Mouse (Mus musculus) liver, adult (tissue): ENCODE data around the gene Lrtm1.

Experiments
- GATA4 ChIP-seq: IDR thresholded peaks from 2 replicates; pipeline ENCODE4 v1.6.1; 2014; ENCODE audit warnings: mild to moderate bottlenecking, low read length; ENCODE audit not compliant: insufficient replicate concordance

The Lrtm1 gene

DNA sequence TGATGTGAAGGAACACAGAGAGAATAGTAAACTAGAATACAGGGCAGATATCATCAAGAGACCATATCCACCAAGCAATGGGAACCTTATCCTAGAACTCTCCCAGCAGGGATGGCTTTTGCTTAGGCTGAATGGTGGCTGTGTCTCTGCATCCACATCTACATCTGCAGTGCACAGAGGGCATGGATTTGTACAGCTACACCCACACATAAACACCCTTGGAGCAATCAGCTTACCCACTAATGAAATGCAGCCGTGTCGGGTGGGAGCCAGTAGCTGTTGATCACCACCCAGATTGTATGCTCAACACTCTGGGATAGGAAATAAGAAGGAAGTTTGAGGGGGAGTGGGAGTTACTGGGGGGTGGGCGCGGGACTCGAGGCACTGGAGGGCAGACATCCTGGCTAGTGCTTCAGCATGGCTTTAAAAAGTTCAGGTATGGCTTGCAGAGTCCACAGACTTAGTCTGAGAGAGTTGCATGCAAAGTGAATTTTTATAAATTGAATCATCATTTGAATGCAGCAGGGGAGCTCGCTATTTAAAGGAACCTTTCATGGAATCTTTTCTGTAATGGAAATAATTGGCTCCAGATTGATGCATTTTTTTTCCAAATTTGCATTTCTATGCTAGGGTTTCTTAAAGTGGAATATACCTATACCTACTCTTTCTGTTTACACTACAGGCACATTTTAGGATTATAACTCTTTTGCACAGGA is 10.5 kb downstream of the Lrtm1 start:
- TF ChIP-seq GATA4: no peak

DNA sequence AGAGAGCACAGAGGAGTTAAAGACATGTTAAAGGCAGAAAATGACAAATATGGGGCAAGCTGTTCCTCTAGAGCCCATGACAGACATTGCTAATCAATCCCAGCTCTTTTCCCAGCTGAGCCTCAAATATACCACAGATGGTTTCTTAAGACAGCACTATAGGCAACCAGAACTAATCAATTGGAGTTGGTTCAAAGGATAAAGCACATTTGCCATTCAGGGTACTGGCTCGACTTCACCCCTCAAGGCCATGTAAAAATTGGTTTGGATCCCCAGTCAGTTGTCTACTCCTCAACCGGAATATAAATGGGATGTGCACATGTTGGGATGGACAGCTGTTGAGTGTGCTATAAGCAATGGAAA is 11.1 kb downstream of the Lrtm1 start:
- no peak for TF ChIP-seq GATA4

DNA sequence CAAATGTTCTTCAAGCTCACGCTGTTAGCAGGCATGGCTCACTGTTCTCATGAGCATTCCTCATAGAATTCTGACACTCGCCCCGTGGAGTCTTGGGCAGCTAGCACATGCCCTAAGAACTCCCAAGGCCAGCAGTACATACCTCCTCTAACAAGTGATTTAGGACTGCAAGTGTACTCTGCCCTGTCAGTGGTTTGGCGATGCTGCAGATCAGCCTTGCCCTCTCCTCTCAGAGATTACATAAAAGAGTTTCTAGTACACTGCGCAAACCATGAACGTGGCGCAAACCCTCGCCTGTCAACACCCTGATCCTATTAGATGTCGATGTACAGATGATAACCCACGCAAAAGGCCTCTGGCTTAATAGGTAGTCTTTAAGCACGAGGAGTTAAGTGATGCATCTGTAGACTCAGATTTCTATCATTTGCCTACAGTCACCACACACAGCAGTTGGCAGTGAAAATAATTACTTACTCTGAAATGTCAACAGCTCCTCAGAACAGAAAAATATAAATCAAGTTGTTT is 11.9 kb downstream of the Lrtm1 start:
- no peak for TF ChIP-seq GATA4

DNA sequence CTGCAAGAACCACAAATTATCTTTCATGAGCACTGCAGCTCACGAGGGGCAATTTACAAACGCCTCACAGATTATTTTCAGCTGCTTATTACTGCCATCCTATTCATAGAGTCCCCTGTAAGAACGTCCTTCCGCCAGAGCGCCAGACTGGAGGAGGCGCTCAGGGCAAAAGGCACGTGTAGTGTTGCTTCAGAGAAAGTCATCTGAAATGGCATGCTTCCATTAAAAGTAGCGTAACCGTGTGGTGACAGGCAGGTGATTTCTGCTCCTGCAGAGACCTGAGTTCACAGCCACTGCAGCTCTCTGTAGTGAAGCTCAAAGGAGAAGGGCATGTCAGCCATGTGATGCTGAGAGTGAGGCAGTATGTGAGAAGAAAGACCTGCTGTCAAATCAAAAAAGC is 12.5 kb downstream of the Lrtm1 start:
- no peak for TF ChIP-seq GATA4

DNA sequence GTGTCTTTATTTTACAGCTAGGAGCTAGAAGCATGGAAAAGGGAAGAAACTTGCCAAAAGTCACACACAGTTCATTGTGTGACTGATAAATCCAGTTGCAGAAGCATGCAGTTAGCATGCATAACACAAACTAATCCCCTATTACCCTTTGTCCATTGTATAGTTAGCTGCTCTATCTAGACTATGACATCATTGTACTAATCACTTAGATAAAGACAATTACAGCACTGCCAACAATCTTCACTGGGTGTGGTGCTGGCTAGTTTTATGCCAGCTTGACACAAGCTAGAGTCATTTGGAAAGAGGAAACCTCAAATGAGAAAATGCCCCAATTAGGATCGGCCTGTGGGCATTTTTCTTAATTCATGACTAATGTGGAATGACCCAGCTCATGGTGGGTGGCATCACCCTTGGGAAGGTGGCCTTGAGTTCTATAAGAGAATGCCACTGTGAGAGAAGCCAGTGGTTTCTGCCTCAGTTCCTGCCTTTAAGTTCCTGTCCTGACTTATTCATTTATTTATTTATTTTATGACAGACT is 13.9 kb downstream of the Lrtm1 start:
- TF ChIP-seq GATA4: no peak

DNA sequence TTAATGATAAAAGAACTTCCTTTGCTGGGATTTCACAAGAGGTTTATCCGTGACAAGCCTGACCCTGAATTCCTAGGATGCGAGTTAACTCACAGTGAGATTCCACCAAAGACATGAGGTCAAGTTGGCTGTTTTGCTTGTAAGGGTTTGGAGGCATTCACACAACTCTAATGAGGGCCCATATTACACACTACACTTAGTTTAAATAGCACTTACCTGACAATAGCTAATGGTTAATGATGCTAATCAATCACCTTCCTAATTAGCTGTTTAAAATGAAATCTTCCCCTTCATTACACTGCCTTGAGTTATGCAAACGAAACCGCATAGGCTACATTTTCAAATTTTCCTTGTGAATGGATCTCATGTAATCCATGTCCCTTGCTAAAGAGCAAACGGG is 20.2 kb downstream of the Lrtm1 start:
- no peak for TF ChIP-seq GATA4

DNA sequence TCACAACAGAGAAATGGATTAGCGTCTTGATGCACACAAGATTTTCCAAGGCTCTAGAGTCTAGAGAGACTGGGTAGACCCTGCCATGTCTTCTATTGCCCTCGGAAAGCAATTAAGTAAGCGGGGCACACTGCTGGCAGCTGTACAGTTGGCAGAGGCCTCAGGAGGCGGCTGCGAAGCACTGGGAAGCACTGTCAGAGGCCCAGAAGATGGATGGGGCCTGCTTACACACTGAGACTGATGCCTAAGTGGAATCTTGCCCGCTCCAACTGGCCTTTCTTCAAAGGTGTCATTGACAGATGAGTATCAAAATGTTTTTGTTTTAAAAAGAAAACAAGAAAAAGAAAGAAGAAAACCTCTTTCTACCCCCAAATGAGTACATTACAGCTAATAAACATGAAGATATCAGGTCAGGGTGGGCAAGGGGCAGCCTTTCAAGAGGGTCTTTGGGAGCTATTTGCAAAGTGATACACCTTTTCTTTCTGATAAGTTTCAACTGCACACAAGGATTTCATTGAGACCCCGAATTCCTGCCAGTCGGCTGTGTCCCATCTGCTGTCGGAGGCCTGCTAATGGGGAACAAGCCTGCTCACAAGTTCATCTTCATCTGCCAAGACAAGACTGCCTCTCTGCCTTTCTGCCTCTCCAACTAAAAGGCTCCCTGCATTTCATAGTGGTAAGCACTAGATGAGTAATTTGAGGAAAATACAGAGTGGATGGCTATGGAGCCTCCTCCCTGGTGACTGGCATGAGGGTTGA is 22.8 kb downstream of the Lrtm1 start:
- TF ChIP-seq GATA4: no peak

DNA sequence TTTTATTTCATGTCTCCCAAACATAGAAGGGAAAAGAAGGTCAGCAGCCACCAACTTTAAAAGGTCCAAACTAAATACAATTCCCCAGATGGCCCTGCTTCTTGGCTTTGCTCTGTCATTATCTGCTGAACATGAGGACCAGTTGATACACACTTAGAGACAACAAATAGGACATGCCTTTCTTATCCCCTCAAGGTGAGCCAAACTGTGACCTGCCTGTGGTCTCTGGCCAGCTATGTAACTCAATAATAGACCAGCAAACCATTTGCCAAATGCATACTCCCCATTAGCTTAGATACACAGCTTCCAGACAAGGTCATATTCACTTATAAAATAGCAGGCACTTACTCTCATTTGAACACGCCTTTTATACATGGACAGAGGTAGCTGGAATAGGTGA is 23.5 kb downstream of the Lrtm1 start:
- TF ChIP-seq GATA4: no peak

DNA sequence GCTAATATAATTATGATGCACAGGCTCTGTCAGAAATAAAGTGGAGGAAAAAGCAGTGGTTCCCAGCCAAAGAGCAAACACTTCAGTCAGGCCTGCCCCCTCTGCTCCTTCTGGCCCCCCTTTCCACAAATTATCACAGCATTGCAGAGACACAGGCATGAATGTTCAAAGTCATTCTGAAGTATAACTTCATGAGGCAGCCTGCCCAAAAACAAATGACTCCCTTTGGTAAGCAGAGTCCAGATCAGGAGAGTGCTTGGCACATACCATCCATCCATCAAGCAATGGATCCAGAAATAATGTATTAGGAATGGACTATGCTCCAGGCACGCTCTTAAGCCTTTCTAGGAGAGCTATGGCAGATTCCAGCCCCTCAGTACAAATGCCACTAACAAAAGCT is 24.3 kb downstream of the Lrtm1 start:
- TF ChIP-seq GATA4: no peak

DNA sequence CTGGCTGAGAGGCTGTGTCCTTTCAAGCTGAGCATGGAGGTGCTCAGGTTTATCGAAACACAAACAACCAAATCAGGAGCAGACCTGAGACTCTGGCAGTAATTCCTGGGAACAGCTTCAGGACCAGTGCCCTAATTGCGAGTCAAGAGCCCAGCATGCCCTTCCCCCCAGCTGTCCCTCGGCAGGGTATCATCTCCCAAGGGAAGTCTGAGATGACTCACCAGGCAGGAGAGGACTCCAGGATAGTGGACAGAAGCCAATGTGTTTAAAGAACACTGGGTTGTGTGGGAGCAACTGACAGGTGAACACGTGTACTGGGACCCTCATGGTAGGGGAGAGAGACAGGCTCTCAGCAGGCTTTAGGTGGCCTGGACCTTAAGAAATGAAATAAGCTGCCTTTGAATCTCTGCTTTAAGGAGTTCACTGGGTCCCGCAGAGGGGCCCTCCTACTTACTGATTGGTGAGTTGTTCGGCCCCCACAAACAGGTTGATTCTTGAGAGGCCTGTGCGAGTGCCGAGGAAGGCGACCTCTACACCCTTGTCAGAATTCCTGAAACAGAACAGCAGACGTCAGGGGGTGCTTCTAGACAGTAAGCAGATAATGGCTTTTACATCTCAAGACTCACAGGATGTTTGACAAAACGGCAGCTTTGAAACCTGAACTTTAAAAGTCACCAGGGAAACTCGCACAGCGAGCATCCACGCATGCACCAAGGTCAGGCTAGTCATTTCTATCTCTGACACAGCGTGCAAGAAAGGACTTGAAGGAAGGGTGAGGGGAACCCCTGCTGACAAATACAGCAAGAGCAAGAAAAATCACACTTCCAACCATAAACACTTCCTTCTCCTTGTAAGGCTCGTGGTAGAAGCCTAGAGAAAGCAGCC is 34.2 kb downstream of the Lrtm1 start:
- TF ChIP-seq GATA4: no peak

DNA sequence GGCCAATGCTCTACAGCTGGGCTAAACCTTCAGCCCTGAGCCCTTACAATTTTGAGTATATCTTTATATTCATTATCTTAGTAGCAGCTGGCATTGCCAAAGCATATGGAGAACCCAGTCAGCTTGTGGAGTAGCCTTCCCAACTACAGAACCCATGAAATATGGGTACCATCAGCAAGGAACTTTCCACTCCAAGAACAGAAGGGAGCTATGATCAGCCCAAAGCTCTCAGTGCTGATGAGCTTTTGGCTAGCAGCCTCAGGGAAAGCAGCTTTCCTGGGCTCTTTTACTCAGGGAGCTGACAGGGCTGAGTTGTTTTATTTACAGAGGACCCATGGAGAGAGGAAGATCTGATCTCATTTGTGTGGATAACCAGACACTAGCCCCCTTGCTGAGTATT is 42.7 kb downstream of the Lrtm1 start:
- no peak for TF ChIP-seq GATA4

DNA sequence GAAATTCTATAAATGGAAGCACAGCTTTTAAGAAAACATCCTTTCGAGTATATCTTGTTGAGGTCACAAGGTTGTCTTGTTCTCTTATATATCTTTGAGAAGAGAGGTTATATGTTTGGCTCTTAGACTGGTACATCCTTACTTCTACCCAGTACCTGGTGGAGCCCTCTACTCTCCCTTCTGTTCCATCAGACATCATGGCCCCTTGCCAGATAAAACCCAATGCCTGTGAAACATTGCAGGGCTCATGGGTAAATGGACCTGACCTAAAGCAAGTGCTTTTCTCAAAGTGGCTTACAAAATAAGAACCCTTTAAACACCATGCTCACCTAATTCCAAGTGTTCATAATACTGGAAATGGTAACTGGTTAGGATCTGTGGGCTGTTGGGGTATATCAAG is 43.5 kb downstream of the Lrtm1 start:
- no peak for TF ChIP-seq GATA4

DNA sequence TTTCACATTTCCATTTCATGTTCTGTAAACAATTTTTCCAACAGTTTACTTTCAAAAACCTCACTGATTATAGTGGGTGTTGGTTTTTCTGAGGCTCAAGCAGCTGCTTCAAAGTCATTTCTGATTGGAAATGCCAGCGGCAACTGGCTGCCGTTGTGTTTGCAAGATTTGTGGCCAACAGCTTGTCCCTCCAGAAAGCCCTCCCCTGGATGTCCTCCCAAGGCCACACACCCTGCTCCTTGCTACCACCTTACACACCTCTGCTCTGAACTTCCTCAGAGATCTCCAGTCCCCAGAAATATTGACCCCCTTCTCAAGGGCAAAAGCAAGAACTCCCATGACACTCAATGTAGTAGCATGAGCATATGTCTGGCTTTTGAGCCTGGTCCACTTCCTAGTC is 44.7 kb downstream of the Lrtm1 start:
- no peak for TF ChIP-seq GATA4

DNA sequence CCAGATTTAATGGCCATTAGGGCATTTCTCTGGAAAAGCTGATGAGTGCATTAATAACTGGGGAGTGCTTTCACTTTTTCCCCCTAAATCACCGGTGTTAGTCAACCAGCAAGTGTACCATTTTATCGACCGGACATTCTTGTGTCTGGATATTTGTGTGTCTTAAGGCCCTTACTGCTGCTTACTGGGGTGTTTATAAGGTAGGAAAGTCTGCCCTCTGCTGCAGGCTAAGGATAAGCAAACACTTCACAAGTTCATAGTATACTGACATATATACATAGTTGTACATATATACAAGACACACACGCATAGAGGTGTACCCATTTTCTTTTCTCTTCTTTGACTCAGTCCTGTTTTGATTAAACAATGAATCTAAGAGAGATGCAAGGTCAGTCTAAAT is 55.7 kb downstream of the Lrtm1 start:
- TF ChIP-seq GATA4: no peak

DNA sequence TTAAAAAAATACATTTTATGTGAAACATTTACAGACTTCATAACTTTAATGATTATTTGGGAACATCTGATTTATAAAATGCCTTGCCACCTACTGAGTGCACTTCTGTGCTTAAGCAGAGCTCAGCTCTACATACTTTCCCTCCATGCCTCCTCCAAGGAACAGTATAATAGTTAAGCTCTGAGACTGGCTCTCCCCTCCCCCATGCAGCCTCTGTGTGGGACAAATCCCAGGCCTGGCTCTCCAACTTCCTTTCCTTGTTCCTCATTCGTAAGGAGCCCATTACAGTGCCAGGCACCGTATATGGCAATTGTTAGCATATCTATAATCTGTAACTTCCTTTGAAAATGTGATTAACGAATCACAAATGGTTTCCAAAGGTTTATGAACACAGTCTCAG is 59.4 kb downstream of the Lrtm1 start:
- no peak for TF ChIP-seq GATA4
